Mouse (Mus musculus) erythroblast, embryonic 14.5 days (primary cell): ENCODE measurements around the gene Zzef1. TPM values are rescaled to one million over a fixed set of nuclear protein-coding genes. Genes with fewer than 3 reads are reported as not detected.
A peak's percentile ranks its signal among the peaks of the same experiment; 100 is the strongest.

Experiments
- H3K27me3 ChIP-seq: 2 replicates; pipeline ENCODE4 v1.6.1; 2012; ENCODE audit warnings: inconsistent platforms; ENCODE audit not compliant: control insufficient read depth
- H3K36me3 ChIP-seq: 2 replicates; pipeline ENCODE4 v1.6.1; 2012; ENCODE audit warnings: mild to moderate bottlenecking, inconsistent platforms; ENCODE audit not compliant: control insufficient read depth
- H3K4me1 ChIP-seq: 2 replicates; pipeline ENCODE4 v1.6.1; 2012; ENCODE audit warnings: inconsistent platforms; ENCODE audit not compliant: control insufficient read depth
- H3K4me3 ChIP-seq: replicated peaks from 2 replicates; pipeline ENCODE3; 2012; ENCODE audit warnings: moderate library complexity, mild to moderate bottlenecking, inconsistent platforms
- H3K9me3 ChIP-seq: 2 replicates; pipeline ENCODE4 v1.6.1; 2012; ENCODE audit warnings: low read length, inconsistent platforms, mixed read lengths; ENCODE audit not compliant: control insufficient read depth
- GATA1 ChIP-seq: IDR thresholded peaks from 2 replicates; pipeline ENCODE4 v1.6.1; 2012; ENCODE audit warnings: low read length, inconsistent platforms, mixed read lengths
- TAL1 ChIP-seq: IDR thresholded peaks from 3 replicates; pipeline ENCODE4 v1.6.1; 2012; ENCODE audit warnings: low read length, inconsistent platforms, mixed read lengths
- polyA plus RNA-seq: library from polyadenylated mRNA; stranded (reverse); fragments of >175 nt; gene quantifications from 2 replicates; pipeline ENCODE4 v1.2.3, GENCODE M21; 2012

Zzef1 gene
- polyA plus RNA-seq, 1 experiment, result 0.55 TPM

DNA sequence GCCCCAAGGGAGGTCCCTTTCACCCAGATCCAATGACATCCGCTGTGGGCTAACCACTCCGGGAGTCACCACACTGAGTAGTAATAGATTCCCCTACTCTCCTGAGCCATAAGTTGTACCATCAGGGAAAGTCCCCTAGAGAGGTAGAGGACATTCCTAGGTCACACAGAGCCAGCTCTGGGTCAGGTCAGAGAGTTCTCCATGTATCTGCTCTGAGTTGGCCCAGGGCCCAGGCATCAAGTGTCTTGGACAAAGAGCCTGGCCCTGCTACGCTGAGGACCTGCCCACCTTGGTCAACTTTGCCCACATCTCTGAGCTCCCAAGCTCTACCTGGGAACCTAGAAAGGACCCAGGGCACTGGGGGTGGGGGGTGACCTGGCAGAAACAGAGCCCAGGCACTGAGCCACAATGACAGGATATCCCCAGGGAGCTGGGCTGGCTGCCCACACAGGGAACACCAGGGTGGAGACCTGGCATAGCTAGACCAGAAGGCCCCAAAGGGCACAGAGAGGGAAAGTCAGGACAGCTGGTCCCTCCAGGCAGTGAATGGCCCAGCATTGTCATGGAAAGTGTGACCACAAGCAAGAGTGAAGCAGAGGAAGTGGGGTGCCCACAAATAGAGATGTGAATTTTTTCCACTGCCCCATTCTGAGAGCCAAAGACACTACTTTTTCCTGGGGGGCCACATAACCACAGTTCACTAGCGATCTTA is 157.6 kb downstream of the Zzef1 start:
- Histone ChIP-seq H3K27me3 (no peaks in the 10 kb centered on the region), H3K36me3 (no peaks in the 10 kb centered on the region), H3K4me1 (no peaks in the 10 kb centered on the region), H3K9me3 (0 out of 2 replicates have a peak, but pooled peaks cover 2% of the 10 kb centered on the region), H3K4me3 (no peak overlapping the region)
- no peak for TF ChIP-seq GATA1
- TF ChIP-seq TAL1, result no peak

DNA sequence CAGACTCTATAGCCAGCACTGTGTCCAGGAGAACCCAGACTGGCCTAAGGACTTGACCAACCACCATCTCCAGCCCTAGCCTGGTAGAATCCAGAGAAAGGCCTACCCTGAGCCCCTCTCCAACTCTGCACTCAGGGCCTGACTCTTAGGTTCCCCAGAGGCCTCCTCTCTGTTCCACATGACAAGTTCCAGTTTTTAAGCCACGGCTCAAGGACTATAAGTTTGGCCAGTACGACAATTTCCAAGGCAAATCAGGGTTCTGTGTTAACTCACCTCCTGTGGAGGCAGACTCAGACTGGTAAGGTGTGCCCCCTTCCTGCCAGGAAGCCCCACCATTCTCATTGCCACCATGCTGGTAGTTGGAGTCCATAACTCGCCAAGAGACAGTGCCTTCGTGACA is 158.2 kb downstream of the Zzef1 start:
- Histone ChIP-seq H3K36me3 (no peaks in the 10 kb centered on the region), H3K4me3 (no peak overlapping the region), H3K27me3 (peaks cover 2% of the 10 kb centered on the region; the same call in 1 of the 2 replicates), H3K4me1 (no peaks in the 10 kb centered on the region), H3K9me3 (0 out of 2 replicates have a peak, but pooled peaks cover 2% of the 10 kb centered on the region)
- TF ChIP-seq GATA1, result no peak
- TF ChIP-seq TAL1, result no peak

DNA sequence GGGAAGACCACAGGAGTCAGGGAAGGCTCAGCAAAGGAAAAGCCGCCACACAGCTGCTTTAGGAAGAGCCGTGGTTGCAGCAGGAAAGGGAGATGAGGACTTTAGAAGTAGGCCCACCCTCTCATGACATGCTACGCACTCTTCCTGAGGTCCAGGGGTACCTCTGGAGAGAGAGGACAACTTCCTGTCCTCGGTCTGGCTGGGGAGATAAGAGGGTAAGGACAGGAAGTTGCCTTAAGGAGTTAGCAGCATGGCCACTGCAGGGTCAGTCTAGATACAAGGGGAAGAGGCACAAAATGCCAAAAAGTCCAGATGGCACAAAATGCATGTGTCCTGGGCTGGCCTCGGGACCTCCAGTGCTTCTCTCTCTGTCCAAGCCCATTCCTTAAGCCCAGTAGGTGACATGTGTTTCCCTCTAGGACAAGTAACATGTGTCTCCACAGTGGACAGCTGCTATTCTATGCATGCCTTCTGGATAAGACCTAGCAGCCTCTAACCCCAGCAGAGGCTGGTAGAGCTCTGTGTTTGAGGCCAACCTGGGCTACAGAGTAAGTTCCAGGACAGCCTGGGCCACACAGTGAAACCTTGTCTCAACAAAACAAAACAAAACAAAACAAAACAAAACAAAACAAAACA is 159.4 kb downstream of the Zzef1 start:
- TF ChIP-seq TAL1 (no peak), GATA1 (no peak)
- Histone ChIP-seq H3K9me3 (0 out of 2 replicates have a peak, but pooled peaks cover under 1% of the 10 kb centered on the region), H3K4me1 (peaks cover under 1% of the 10 kb centered on the region), H3K4me3 (no peak overlapping the region), H3K36me3 (no peaks in the 10 kb centered on the region), H3K27me3 (peaks cover 15% of the 10 kb centered on the region)

DNA sequence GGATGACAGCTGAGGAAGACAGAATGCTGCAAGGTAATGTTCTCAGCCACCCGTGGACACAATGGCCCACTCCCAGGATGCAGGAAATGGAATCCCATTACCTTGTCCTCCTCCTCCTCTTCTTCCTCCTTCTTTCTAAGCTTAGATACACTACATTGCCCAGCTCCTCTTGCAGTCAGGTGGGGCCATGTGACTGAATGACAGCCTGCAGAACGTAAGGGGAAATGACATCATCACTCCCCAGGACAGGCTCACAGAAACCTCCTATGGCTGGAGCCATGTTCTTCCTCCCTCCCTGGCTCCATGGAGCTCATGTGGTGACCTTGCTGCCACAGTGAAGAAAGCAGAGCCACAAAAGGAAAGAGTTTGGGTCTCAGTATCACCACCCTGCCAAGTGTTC is 161.3 kb downstream of the Zzef1 start:
- H3K4me1 ChIP-seq, result peaks cover 16% of the 10 kb centered on the region
- H3K36me3 ChIP-seq, result no peaks in the 10 kb centered on the region
- no peaks in the 10 kb centered on the region for H3K9me3 ChIP-seq
- no peak for TF ChIP-seq GATA1
- no peak for TF ChIP-seq TAL1
- H3K27me3 ChIP-seq, result peaks cover 33% of the 10 kb centered on the region
- H3K4me3 ChIP-seq, result no peak overlapping the region

DNA sequence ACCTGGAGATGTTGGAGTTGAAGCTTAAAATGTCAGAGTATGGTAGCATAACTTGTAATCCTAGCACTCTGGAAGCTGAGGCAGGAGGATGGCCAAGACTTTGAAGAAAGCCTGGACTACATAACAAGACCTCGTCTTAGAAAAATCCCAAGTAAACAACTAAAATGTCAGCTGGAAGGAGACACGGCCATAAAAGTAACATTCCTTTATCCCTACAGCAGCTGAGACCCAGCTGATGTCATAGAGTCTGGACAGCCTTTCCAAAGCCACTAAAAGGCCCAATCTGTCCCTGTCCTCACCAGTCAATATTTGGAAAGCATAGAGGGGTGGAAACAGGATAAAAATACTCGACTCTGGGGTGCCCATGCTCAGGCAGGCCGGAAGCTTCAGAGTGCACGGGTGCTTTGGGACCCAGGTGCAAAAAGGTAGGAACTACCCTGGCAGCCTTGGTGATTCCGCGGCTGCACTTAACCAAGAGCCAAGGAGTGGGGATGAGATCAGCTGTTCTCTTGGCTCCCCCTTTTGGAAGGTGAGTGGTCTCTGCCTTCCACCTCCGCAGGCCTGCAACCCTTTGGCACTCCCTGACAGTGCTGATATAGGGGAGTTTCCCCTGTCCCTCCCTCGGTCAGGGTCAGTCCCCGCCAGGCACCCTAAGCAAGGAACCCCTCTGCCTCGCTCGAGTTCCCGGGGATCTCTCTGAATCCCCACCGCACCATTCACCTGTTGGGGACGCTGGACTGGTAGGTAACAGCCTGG is 164.1 kb downstream of the Zzef1 start:
- TF ChIP-seq TAL1 (no peak), GATA1 (no peak)
- Histone ChIP-seq H3K9me3 (no peaks in the 10 kb centered on the region), H3K36me3 (no peaks in the 10 kb centered on the region), H3K4me3 (no peak overlapping the region), H3K4me1 (peaks cover 16% of the 10 kb centered on the region), H3K27me3 (peaks cover 41% of the 10 kb centered on the region)

DNA sequence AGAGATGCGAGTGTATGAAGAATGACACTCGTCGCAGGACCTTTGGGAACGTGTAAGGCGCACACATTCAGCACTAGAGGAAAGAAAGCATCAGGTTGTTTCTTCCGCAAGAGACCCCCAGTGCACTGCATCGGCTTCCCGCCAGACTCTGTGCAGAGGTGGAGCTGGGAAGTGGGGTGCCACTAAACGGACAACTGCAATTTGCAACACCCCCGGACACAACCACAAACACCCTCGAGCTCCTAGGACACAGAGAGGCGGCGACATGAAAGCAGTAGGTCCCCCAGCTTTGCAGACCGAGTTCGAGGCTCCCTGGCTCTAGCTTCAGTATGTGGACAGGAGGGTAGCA is 164.7 kb downstream of the Zzef1 start:
- peaks cover 41% of the 10 kb centered on the region for H3K27me3 ChIP-seq
- H3K36me3 ChIP-seq, result no peaks in the 10 kb centered on the region
- peaks cover 16% of the 10 kb centered on the region for H3K4me1 ChIP-seq
- H3K4me3 ChIP-seq, result peak overlapping the region; percentile 46
- no peak for TF ChIP-seq TAL1
- TF ChIP-seq GATA1, result no peak
- no peaks in the 10 kb centered on the region for H3K9me3 ChIP-seq

DNA sequence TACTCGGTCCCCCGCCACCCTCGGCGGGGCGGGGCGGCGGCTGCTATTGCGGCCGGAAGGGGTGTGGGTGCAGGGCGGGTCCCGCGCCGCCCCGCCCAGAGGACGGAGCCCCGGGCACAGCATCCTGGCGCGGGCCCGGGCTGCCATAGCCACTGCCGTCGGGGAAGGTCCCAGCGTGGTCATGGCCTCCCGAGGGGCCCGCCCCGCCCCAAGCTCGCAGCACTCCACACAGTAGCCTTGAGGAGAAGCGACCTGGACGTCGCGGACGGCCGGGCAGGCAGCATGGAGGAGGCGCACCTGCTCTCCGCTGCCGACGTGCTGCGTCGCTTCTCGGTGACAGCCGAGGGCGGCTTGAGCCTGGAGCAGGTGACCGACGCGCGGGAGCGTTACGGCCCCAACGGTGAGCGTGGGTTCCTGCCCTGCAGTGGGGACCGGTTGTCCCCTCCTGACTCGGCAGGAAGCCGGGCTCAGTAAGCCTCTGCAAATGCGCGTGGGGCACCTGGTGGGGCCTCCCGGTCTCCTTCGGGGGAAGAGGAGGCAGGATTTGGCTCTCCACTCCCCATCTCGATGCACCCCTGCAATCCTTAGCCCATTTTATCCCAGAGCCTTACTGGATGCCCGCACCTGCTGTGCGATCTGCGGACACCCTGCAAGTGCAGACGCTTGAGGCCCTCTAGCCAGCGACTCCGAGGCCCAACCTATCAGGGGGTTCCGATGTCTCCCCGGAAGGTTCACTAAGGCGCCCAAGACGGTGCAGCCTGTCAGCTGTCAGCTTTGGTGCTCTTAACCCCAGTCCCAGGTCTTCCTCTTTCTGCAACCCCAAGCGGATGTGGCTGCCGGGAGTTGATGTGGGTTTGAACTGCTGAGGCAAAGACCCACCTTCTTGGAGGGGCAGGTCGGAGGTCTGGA is 165.3 kb downstream of the Zzef1 start, which contains the start of gene Atp2a3:
Atp2a3 (plus strand) TSS at position 98 of the 909 bp plus-strand sequence.
- peak within 1 kb of the TSS; percentile 46 for H3K4me3 ChIP-seq
- peaks cover 16% of the 10 kb centered on the region for H3K4me1 ChIP-seq
- H3K9me3 ChIP-seq, result no peaks in the 10 kb centered on the region
- no peak for TF ChIP-seq TAL1
- TF ChIP-seq GATA1, result no peak
- H3K27me3 ChIP-seq, result peaks cover 41% of the 10 kb centered on the region
- no peaks in the 10 kb centered on the region for H3K36me3 ChIP-seq

DNA sequence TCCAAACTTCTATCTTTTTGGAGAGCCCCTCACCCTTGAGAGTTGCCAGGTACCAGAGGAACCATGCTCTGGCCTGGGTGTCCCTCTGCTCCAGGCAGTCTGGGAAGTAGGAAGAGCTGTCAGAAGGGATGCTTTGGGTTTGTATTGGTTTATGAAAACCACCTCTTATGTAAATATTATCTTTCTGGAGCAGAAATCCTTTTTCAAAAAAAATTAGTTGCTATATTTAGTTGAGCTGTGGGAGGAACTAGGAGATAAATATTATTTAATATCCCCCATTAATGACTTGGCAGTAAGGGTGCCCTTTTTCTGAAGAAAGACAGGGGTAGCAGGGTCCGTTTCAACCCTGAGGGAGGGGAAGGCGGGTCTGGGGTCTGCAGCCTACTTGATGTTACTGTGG is 166.4 kb downstream of the Zzef1 start:
- Histone ChIP-seq H3K4me1 (peaks cover 16% of the 10 kb centered on the region), H3K27me3 (peaks cover 41% of the 10 kb centered on the region), H3K9me3 (no peaks in the 10 kb centered on the region), H3K4me3 (no peak overlapping the region), H3K36me3 (no peaks in the 10 kb centered on the region)
- TF ChIP-seq TAL1, result no peak
- no peak for TF ChIP-seq GATA1
